Mouse (Mus musculus) testis, adult 2 months (tissue): ENCODE measurements around the gene Fto. TPM values are rescaled to one million over a fixed set of nuclear protein-coding genes. Genes with fewer than 3 reads are reported as not detected.

Experiments
- H3K27ac ChIP-seq: fragments of 200-500 bp; 2 replicates; pipeline ENCODE4 v1.5.1; 2012; ENCODE audit warnings: low read depth, low read length; ENCODE audit not compliant: control insufficient read depth, insufficient read depth
- H3K27me3 ChIP-seq: fragments of 200-500 bp; 2 replicates; pipeline ENCODE4 v1.6.1; 2012; ENCODE audit warnings: mild to moderate bottlenecking, low read length, moderate library complexity; ENCODE audit not compliant: control insufficient read depth, insufficient read depth
- H3K36me3 ChIP-seq: fragments of 200-500 bp; 2 replicates; pipeline ENCODE4 v1.6.1; 2012; ENCODE audit warnings: mild to moderate bottlenecking, low read length; ENCODE audit not compliant: control insufficient read depth, insufficient read depth
- H3K4me1 ChIP-seq: fragments of 200-500 bp; 2 replicates; pipeline ENCODE4 v1.6.1; 2012; ENCODE audit warnings: low read length; ENCODE audit not compliant: control insufficient read depth, insufficient read depth
- H3K4me3 ChIP-seq: fragments of 200-500 bp; 2 replicates; pipeline ENCODE4 v1.5.1; 2012; ENCODE audit warnings: low read depth, mild to moderate bottlenecking, low read length, moderate library complexity, mixed read lengths; ENCODE audit not compliant: control insufficient read depth
- CTCF ChIP-seq: fragments of 200-500 bp; IDR thresholded peaks from 2 replicates; pipeline ENCODE4 v1.5.1; 2012; ENCODE audit warnings: low read depth, mild to moderate bottlenecking, inconsistent platforms, low read length, moderate library complexity; ENCODE audit not compliant: control insufficient read depth, insufficient read depth, insufficient replicate concordance
- POLR2A ChIP-seq: fragments of 200-500 bp; IDR thresholded peaks from 2 replicates; pipeline ENCODE4 v1.6.1; 2012; ENCODE audit warnings: low read depth, mild to moderate bottlenecking, inconsistent platforms, low read length, moderate library complexity; ENCODE audit not compliant: control insufficient read depth
- polyA plus RNA-seq: library from polyadenylated mRNA; depleted of rRNA; stranded (reverse); fragments of >200 nt; gene quantifications from 2 replicates; pipeline ENCODE4 v1.2.3, GENCODE M21; 2012

The Fto gene
- polyA plus RNA-seq, 1 experiment: 56.4 TPM

GRCm38 (mm10) chr8:91576918-91577241, 263.6 kb downstream of the Fto start:
- no peaks in the 10 kb centered on the region; the same call in 1 of the 2 replicates for H3K4me1 ChIP-seq
- H3K36me3 ChIP-seq: no peaks in the 10 kb centered on the region
- no peak overlapping the region for H3K27ac ChIP-seq
- H3K27me3 ChIP-seq: no peaks in the 10 kb centered on the region
- H3K4me3 ChIP-seq: peak overlapping the region; percentile 12
- TF ChIP-seq CTCF (no peak), POLR2A (no peak)

- Histone ChIP-seq H3K36me3 (no peaks in the 10 kb centered on the region), H3K4me1 (no peaks in the 10 kb centered on the region), H3K4me3 (no peak overlapping the region), H3K27ac (no peak overlapping the region), H3K27me3 (no peaks in the 10 kb centered on the region)
- TF ChIP-seq POLR2A (no peak), CTCF (no peak)
Measured at GRCm38 (mm10) chr8:91577605-91578004, 264.3 kb downstream of the Fto start.

GRCm38 (mm10) chr8:91584620-91585415, 271.5 kb downstream of the Fto start:
- H3K4me3 ChIP-seq: no peak overlapping the region
- no peaks in the 10 kb centered on the region for H3K4me1 ChIP-seq
- H3K27ac ChIP-seq: no peak overlapping the region
- TF ChIP-seq POLR2A (no peak), CTCF (no peak)
- H3K27me3 ChIP-seq: no peaks in the 10 kb centered on the region
- H3K36me3 ChIP-seq: no peaks in the 10 kb centered on the region

GRCm38 (mm10) chr8:91592436-91593105, 279.2 kb downstream of the Fto start:
- Histone ChIP-seq H3K4me1 (no peaks in the 10 kb centered on the region), H3K27me3 (no peaks in the 10 kb centered on the region), H3K27ac (no peak overlapping the region), H3K4me3 (no peak overlapping the region), H3K36me3 (no peaks in the 10 kb centered on the region)
- TF ChIP-seq CTCF (no peak), POLR2A (no peak)

GRCm38 (mm10) chr8:91593202-91593781, 280.0 kb downstream of the Fto start:
- H3K4me3 ChIP-seq: no peak overlapping the region
- TF ChIP-seq CTCF (no peak), POLR2A (no peak)
- no peaks in the 10 kb centered on the region for H3K4me1 ChIP-seq
- no peak overlapping the region for H3K27ac ChIP-seq
- H3K27me3 ChIP-seq: no peaks in the 10 kb centered on the region
- no peaks in the 10 kb centered on the region for H3K36me3 ChIP-seq

GRCm38 (mm10) chr8:91599349-91599837, 286.1 kb downstream of the Fto start:
- peaks cover 8% of the 10 kb centered on the region; the same call in 1 of the 2 replicates for H3K4me1 ChIP-seq
- H3K4me3 ChIP-seq: no peak overlapping the region
- H3K27me3 ChIP-seq: no peaks in the 10 kb centered on the region
- H3K36me3 ChIP-seq: no peaks in the 10 kb centered on the region
- no peak overlapping the region for H3K27ac ChIP-seq
- TF ChIP-seq CTCF (no peak; the same call in 1 of the 2 replicates), POLR2A (no peak)

GRCm38 (mm10) chr8:91603751-91604150, 290.4 kb downstream of the Fto start:
- H3K27ac ChIP-seq: no peak overlapping the region
- no peak overlapping the region for H3K4me3 ChIP-seq
- H3K4me1 ChIP-seq: peaks cover 8% of the 10 kb centered on the region; the same call in 1 of the 2 replicates
- TF ChIP-seq POLR2A: no peak
- TF ChIP-seq CTCF: no peak
- H3K36me3 ChIP-seq: no peaks in the 10 kb centered on the region
- H3K27me3 ChIP-seq: no peaks in the 10 kb centered on the region
